Mouse (Mus musculus) neutrophil, adult 5-6 weeks (primary cell): Measurements from ENCODE around the gene Olfr870. TPM values are rescaled to one million over a fixed set of nuclear protein-coding genes. Genes with fewer than 3 reads are reported as not detected.
"Not testable (repeated sequence)": the region's sequence is repeated elsewhere in the genome, so short reads cannot be mapped to it uniquely, and the experiment has no call there.

Experiments used
- ATAC-seq: fragments of 151-379, 151-347 bp; 2 replicates; pipeline ENCODE4 v1.8.0; 2017; ENCODE audit warnings: mild to moderate bottlenecking, moderate TSS enrichment; ENCODE audit not compliant: insufficient number of reproducible peaks, poor library complexity, low FRiP score, severe bottlenecking; ENCODE audit errors: extremely low read depth
- total RNA-seq: library from RNA; stranded (forward); fragments of 200-1000 nt; gene quantifications from 2 replicates; pipeline ENCODE4 v1.2.3, GENCODE M21; 2017

Gene Olfr870
- total RNA-seq, result not detected in 2 replicates

- no peak for ATAC-seq
Observed at GRCm38 (mm10) chr9:20173957-20174356, at the start of gene Olfr870. Gene Olfr870 (minus strand): TSS chr9:20174057.

- ATAC-seq, result no peak
Observed at GRCm38 (mm10) chr9:20211907-20212306, 38.0 kb upstream of the Olfr870 start, which contains the start of gene Olfr871. Gene Olfr871 (plus strand): TSS chr9:20212207.

GRCm38 (mm10) chr9:20211477-20211876, 37.6 kb upstream of the Olfr870 start:
- no peak for ATAC-seq

GRCm38 (mm10) chr9:20210812-20211211, 37.0 kb upstream of the Olfr870 start:
- no peak for ATAC-seq

DNA sequence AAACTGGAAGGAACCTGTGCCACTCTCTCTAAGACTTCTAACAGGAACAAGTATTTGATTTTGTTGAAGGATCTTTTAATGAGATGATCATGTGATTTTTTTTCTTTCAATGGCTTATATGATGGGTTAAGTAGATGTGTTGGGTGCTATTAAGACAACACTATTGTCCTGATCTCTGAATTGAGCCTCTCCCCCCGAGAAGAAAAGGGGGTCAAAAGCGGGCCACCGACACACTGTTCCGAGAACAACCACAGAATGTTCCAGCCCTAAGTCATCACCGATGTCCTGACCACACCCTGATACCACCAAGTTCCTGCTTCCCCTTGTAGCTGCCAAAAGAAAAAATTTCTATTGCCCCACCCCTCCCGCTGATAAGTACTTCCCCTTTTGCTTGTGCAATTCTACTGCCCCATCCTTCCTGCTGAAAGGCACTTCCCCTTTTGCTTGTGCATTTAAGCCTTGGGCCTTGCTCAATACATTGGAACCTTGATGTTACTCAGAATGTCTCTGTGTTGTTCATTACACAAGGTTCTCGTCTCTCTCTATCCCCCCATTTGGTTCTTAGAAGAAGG, 29.6 kb upstream of the Olfr870 start:
- not testable (repeated sequence) for ATAC-seq

GRCm38 (mm10) chr9:20202131-20202530, 28.3 kb upstream of the Olfr870 start:
- no peak for ATAC-seq

GRCm38 (mm10) chr9:20179463-20179862, 5.6 kb upstream of the Olfr870 start:
- ATAC-seq, result no peak

- no peak for ATAC-seq
Observed at GRCm38 (mm10) chr9:20149706-20150105, 24.2 kb downstream of the Olfr870 start.

GRCm38 (mm10) chr9:20128709-20129108, 45.1 kb downstream of the Olfr870 start, which contains the start of gene Olfr869:
Gene Olfr869 (plus strand): TSS chr9:20129009.
- no peak for ATAC-seq

Other genes with a start within 250 kb of the Olfr870 start
- not detected in 2 replicates for gene Olfr866, start 146.0 kb downstream of the Olfr870 start, total RNA-seq
- gene Olfr867, start 116.5 kb downstream of the Olfr870 start, total RNA-seq, result not detected in 2 replicates
- not detected in 2 replicates for gene Olfr868, start 75.4 kb downstream of the Olfr870 start, total RNA-seq
- not detected in 2 replicates for gene Olfr869, start 45.0 kb downstream of the Olfr870 start, total RNA-seq
- not detected in 2 replicates for gene Olfr871, start 38.1 kb upstream of the Olfr870 start, total RNA-seq
- gene Olfr872, start 63.1 kb upstream of the Olfr870 start, total RNA-seq, result not detected in 2 replicates
- not detected in 2 replicates for gene Olfr39, start 108.3 kb upstream of the Olfr870 start, total RNA-seq
- gene Olfr873, start 124.5 kb upstream of the Olfr870 start, total RNA-seq, result not detected in 2 replicates
- 0.35 TPM in 1 of 2 replicates, not detected in the other for gene Olfr18, start 162.0 kb upstream of the Olfr870 start, total RNA-seq
- gene Zfp560, start 211.1 kb upstream of the Olfr870 start, total RNA-seq, result 2.3 and 2.7 TPM in 2 replicates